Mouse (Mus musculus): Measurements from ENCODE around the gene Wasf2. TPM values are rescaled to one million over a fixed set of nuclear protein-coding genes. Genes with fewer than 3 reads are reported as not detected.
A peak's percentile ranks its signal among the peaks of the same experiment; 100 is the strongest.
"Not testable (repeated sequence)": the region's sequence is repeated elsewhere in the genome, so short reads cannot be mapped to it uniquely, and the experiment has no call there.

Wasf2 gene
- polyA plus RNA-seq (2012; rRNA removed): 44.4 and 59.3 TPM in 2 replicates

GRCm38 (mm10) chr4:133129931-133130889, at the start of gene Wasf2:
TSS of gene Wasf2 (plus strand) at chr4:133130505.
- peak; percentile 89 for DNase-seq (ENCODE audit: low spot score)

- DNase-seq (ENCODE audit: low spot score): no peak
These were observed 49.4 kb upstream of the Wasf2 start for GRCm38 (mm10) chr4:133080862-133081261.

GRCm38 (mm10) chr4:133082216-133082773, 48.0 kb upstream of the Wasf2 start:
- no peak for DNase-seq (ENCODE audit: low spot score)

- no peak for DNase-seq (ENCODE audit: low spot score)
These were observed 46.1 kb upstream of the Wasf2 start for GRCm38 (mm10) chr4:133083991-133084861.

GRCm38 (mm10) chr4:133085011-133085782, 45.1 kb upstream of the Wasf2 start:
- peak; percentile 62 for DNase-seq (ENCODE audit: low spot score)

GRCm38 (mm10) chr4:133085783-133086342, 44.4 kb upstream of the Wasf2 start:
- DNase-seq (ENCODE audit: low spot score): no peak

- DNase-seq (ENCODE audit: low spot score): no peak
These were observed 43.1 kb upstream of the Wasf2 start for GRCm38 (mm10) chr4:133087177-133087714.

GRCm38 (mm10) chr4:133087835-133088234, 42.5 kb upstream of the Wasf2 start:
- no peak for DNase-seq (ENCODE audit: low spot score)

- no peak for DNase-seq (ENCODE audit: low spot score)
These were observed 41.0 kb upstream of the Wasf2 start for GRCm38 (mm10) chr4:133089319-133089718.

- DNase-seq (ENCODE audit: low spot score): no peak
These were observed 40.5 kb upstream of the Wasf2 start for GRCm38 (mm10) chr4:133089802-133090201.

GRCm38 (mm10) chr4:133090276-133090719, 40.0 kb upstream of the Wasf2 start:
- no peak for DNase-seq (ENCODE audit: low spot score)

GRCm38 (mm10) chr4:133090720-133091458, 39.4 kb upstream of the Wasf2 start:
- no peak for DNase-seq (ENCODE audit: low spot score)

GRCm38 (mm10) chr4:133091459-133091785, 38.9 kb upstream of the Wasf2 start:
- no peak for DNase-seq (ENCODE audit: low spot score)

- no peak for DNase-seq (ENCODE audit: low spot score)
These were observed 37.8 kb upstream of the Wasf2 start for GRCm38 (mm10) chr4:133092453-133092901.

- DNase-seq (ENCODE audit: low spot score): no peak
These were observed 37.2 kb upstream of the Wasf2 start for GRCm38 (mm10) chr4:133093056-133093455.

GRCm38 (mm10) chr4:133093481-133094033, 36.7 kb upstream of the Wasf2 start:
- no peak for DNase-seq (ENCODE audit: low spot score)

GRCm38 (mm10) chr4:133094255-133094654, 36.0 kb upstream of the Wasf2 start:
- no peak for DNase-seq (ENCODE audit: low spot score)

GRCm38 (mm10) chr4:133094936-133095733, 35.2 kb upstream of the Wasf2 start:
- DNase-seq (ENCODE audit: low spot score): no peak

- not testable (repeated sequence) for DNase-seq (ENCODE audit: low spot score)
These were observed 34.6 kb upstream of the Wasf2 start for GRCm38 (mm10) chr4:133095734-133096065.

Data from urinary bladder, adult 2 months (tissue).